Mouse (Mus musculus) megakaryocyte, embryonic 14.5 days (primary cell): ENCODE measurements around the gene 9430097D07Rik. TPM values are rescaled to one million over a fixed set of nuclear protein-coding genes. Genes with fewer than 3 reads are reported as not detected.

Source experiments
- H3K27me3 ChIP-seq: replicated peaks from 2 replicates; pipeline ENCODE3; 2012; ENCODE audit warnings: inconsistent platforms
- H3K36me3 ChIP-seq: replicated peaks from 2 replicates; pipeline ENCODE3; 2012; ENCODE audit warnings: low read length, inconsistent platforms, mixed read lengths
- H3K4me1 ChIP-seq: 2 replicates; pipeline ENCODE4 v1.6.1; 2012; ENCODE audit warnings: inconsistent platforms
- H3K4me3 ChIP-seq: replicated peaks from 2 replicates; pipeline ENCODE3; 2012; ENCODE audit warnings: moderate library complexity, mild to moderate bottlenecking, inconsistent platforms
- H3K9me3 ChIP-seq: 2 replicates; pipeline ENCODE4 v1.6.1; 2012; ENCODE audit warnings: inconsistent platforms
- FLI1 ChIP-seq: IDR thresholded peaks from 2 replicates; pipeline ENCODE4 v1.6.1; 2012; ENCODE audit warnings: low read length, inconsistent platforms, mixed read lengths
- GATA1 ChIP-seq: IDR thresholded peaks from 3 replicates; pipeline ENCODE4 v1.6.1; 2012; ENCODE audit warnings: mixed read lengths, low read length, inconsistent platforms, borderline replicate concordance
- polyA plus RNA-seq: library from polyadenylated mRNA; stranded (reverse); fragments of >175 nt; gene quantifications from 2 replicates; pipeline ENCODE4 v1.2.3, GENCODE M21; 2012; ENCODE audit warnings: low replicate concordance; ENCODE audit not compliant: insufficient read depth

Gene 9430097D07Rik
- polyA plus RNA-seq = not detected in 2 replicates

- peak within 1 kb of the TSS; percentile 48 for H3K4me3 ChIP-seq
Observed at GRCm38 (mm10) chr2:32575586-32576160, at the start of gene 9430097D07Rik. TSS of gene 9430097D07Rik (minus strand) at chr2:32575684.

GRCm38 (mm10) chr2:32624111-32624748, 48.7 kb upstream of the 9430097D07Rik start:
- Histone ChIP-seq H3K27me3 (no peaks in the 10 kb centered on the region), H3K4me1 (peaks cover 87% of the 10 kb centered on the region)

More at GRCm38 (mm10) chr2:32575586-32576160, at the start of gene 9430097D07Rik:
- Histone ChIP-seq H3K36me3 (peaks cover 28% of the 10 kb centered on the region), H3K27me3 (peaks cover 53% of the 10 kb centered on the region), H3K9me3 (no peaks in the 10 kb centered on the region), H3K4me1 (peaks cover 47% of the 10 kb centered on the region)
- TF ChIP-seq FLI1 (no peak), GATA1 (no peak)

GRCm38 (mm10) chr2:32621517-32621859, 46.0 kb upstream of the 9430097D07Rik start, which contains the start of gene Ak1:
TSS of gene Ak1 (plus strand) at chr2:32621758.
- Histone ChIP-seq H3K9me3 (no peaks in the 10 kb centered on the region), H3K4me3 (peak within 1 kb of the TSS; percentile 33), H3K27me3 (no peaks in the 10 kb centered on the region), H3K36me3 (peaks cover 66% of the 10 kb centered on the region), H3K4me1 (peaks cover 69% of the 10 kb centered on the region)
- no peak for TF ChIP-seq GATA1
- TF ChIP-seq FLI1 = no peak

More at GRCm38 (mm10) chr2:32624111-32624748, 48.7 kb upstream of the 9430097D07Rik start:
- Histone ChIP-seq H3K9me3 (no peaks in the 10 kb centered on the region), H3K4me3 (no peak overlapping the region), H3K36me3 (peaks cover 38% of the 10 kb centered on the region)
- TF ChIP-seq FLI1 (no peak), GATA1 (no peak)

- H3K4me3 ChIP-seq = peak overlapping the region; percentile 33
- peaks cover 72% of the 10 kb centered on the region for H3K36me3 ChIP-seq
- TF ChIP-seq FLI1 = no peak
- no peak for TF ChIP-seq GATA1
- H3K27me3 ChIP-seq = no peaks in the 10 kb centered on the region
- no peaks in the 10 kb centered on the region for H3K9me3 ChIP-seq
- peaks cover 63% of the 10 kb centered on the region for H3K4me1 ChIP-seq
Observed at GRCm38 (mm10) chr2:32620682-32621516, 45.4 kb upstream of the 9430097D07Rik start.

GRCm38 (mm10) chr2:32618051-32618450, 42.6 kb upstream of the 9430097D07Rik start:
- H3K4me1 ChIP-seq = peaks cover 47% of the 10 kb centered on the region
- no peaks in the 10 kb centered on the region for H3K27me3 ChIP-seq
- H3K36me3 ChIP-seq = peaks cover 97% of the 10 kb centered on the region
- H3K9me3 ChIP-seq = no peaks in the 10 kb centered on the region
- H3K4me3 ChIP-seq = no peak overlapping the region
- TF ChIP-seq FLI1 = no peak

GRCm38 (mm10) chr2:32617601-32618000, 42.1 kb upstream of the 9430097D07Rik start:
- no peak for TF ChIP-seq FLI1
- no peak for TF ChIP-seq GATA1
- Histone ChIP-seq H3K36me3 (peaks cover 98% of the 10 kb centered on the region), H3K27me3 (no peaks in the 10 kb centered on the region)

GRCm38 (mm10) chr2:32617109-32617508, 41.6 kb upstream of the 9430097D07Rik start:
- no peak overlapping the region for H3K4me3 ChIP-seq
- peaks cover 98% of the 10 kb centered on the region for H3K36me3 ChIP-seq
- no peak for TF ChIP-seq FLI1
- no peak for TF ChIP-seq GATA1
- no peaks in the 10 kb centered on the region for H3K27me3 ChIP-seq
- H3K9me3 ChIP-seq = no peaks in the 10 kb centered on the region
- H3K4me1 ChIP-seq = peaks cover 45% of the 10 kb centered on the region

More at GRCm38 (mm10) chr2:32617601-32618000, 42.1 kb upstream of the 9430097D07Rik start:
- peaks cover 47% of the 10 kb centered on the region for H3K4me1 ChIP-seq
- H3K9me3 ChIP-seq = no peaks in the 10 kb centered on the region
- H3K4me3 ChIP-seq = no peak overlapping the region

GRCm38 (mm10) chr2:32612274-32612673, 36.8 kb upstream of the 9430097D07Rik start:
- TF ChIP-seq FLI1 = no peak
- no peak for TF ChIP-seq GATA1
- H3K36me3 ChIP-seq = peaks cover 74% of the 10 kb centered on the region
- H3K27me3 ChIP-seq = no peaks in the 10 kb centered on the region
- H3K4me1 ChIP-seq = peaks cover 55% of the 10 kb centered on the region
- H3K4me3 ChIP-seq = peak overlapping the region; percentile 28
- no peaks in the 10 kb centered on the region for H3K9me3 ChIP-seq

GRCm38 (mm10) chr2:32610610-32611229, 35.2 kb upstream of the 9430097D07Rik start:
- H3K36me3 ChIP-seq = peaks cover 58% of the 10 kb centered on the region
- H3K4me3 ChIP-seq = peak overlapping the region; percentile 87
- TF ChIP-seq FLI1 = no peak
- no peak for TF ChIP-seq GATA1
- peaks cover 66% of the 10 kb centered on the region for H3K4me1 ChIP-seq
- no peaks in the 10 kb centered on the region for H3K9me3 ChIP-seq
- H3K27me3 ChIP-seq = no peaks in the 10 kb centered on the region
